Mouse (Mus musculus) midbrain, embryonic 11.5 days (tissue): ENCODE measurements at regions not wholly inside any gene's neighbourhood (a gene's known extent, or its start where the extent isn't known, plus 50 kb on each side); places are given as distances from the start of the nearest gene placed in this dataset.

Experiments
- ATAC-seq: fragments of 200-750 bp; cut with Nextera tagmentation; 2 replicates; pipeline ENCODE4 v1.8.0; 2017; ENCODE audit warnings: moderate TSS enrichment, moderate library complexity; ENCODE audit not compliant: low FRiP score
- DNase-seq: peaks from one replicate; pipeline ENCODE4 v3.0.0; 2015; ENCODE audit warnings: low spot score; ENCODE audit errors: missing footprints
- H3K27ac ChIP-seq: fragments of 300-500 bp; sonication (generic); 2 replicates; pipeline ENCODE4 v1.5.1; 2014; ENCODE audit warnings: low read depth, low read length
- H3K27me3 ChIP-seq: fragments of 300-500 bp; sonication (generic); 2 replicates; pipeline ENCODE4 v1.6.1; 2014; ENCODE audit warnings: mild to moderate bottlenecking, low read length, moderate library complexity, mixed read lengths; ENCODE audit not compliant: control insufficient read depth, insufficient read depth
- H3K36me3 ChIP-seq: fragments of 300-500 bp; sonication (generic); 2 replicates; pipeline ENCODE4 v1.6.1; 2014; ENCODE audit warnings: mild to moderate bottlenecking, low read length, moderate library complexity, mixed read lengths; ENCODE audit not compliant: control insufficient read depth, insufficient read depth
- H3K4me1 ChIP-seq: fragments of 300-500 bp; sonication (generic); 2 replicates; pipeline ENCODE4 v1.6.1; 2014; ENCODE audit warnings: low read length; ENCODE audit not compliant: control insufficient read depth, insufficient read depth
- H3K4me2 ChIP-seq: fragments of 300-500 bp; sonication (generic); 2 replicates; pipeline ENCODE4 v1.6.1; 2014; ENCODE audit warnings: mild to moderate bottlenecking, moderate library complexity
- H3K4me3 ChIP-seq: fragments of 300-500 bp; sonication (generic); 2 replicates; pipeline ENCODE4 v1.5.1; 2014; ENCODE audit warnings: low read depth, low read length
- H3K9ac ChIP-seq: fragments of 300-500 bp; sonication (generic); 2 replicates; pipeline ENCODE4 v1.6.1; 2014; ENCODE audit warnings: low read length
- H3K9me3 ChIP-seq: fragments of 300-500 bp; sonication (generic); 2 replicates; pipeline ENCODE4 v1.6.1; 2016; ENCODE audit warnings: low read length; ENCODE audit not compliant: control insufficient read depth
- WGBS: fragments of 180-500 bp; shearing (Covaris S2); extraction: QIAGEN DNeasy Blood & Tissue Kit; methylation state at CpG from one replicate; pipeline ENCODE4 v1.1.7; 2014; 5-methylcytosine and 5-hydroxymethylcytosine counted together

DNA sequence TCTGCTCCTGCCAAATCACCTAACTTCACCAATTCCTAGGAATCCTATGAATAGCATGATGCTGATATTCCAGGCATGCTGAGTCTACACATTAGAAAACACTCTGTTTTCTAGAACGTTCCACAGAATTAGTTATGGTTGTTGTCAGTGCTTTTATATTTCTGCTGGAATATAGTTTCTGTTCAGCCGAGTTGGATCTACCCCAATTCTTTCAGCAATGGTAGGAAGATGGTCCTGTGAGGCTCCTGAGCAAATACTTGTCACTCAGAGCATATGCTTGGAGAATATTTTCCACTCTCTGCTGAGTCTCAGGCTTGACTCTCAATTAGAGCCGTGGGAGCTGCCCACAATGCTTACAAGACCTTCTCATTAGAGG, 262.3 kb upstream of the Emcn start:
- 85% methylated on average over 3 of the region's 3 CpGs for WGBS
- Histone ChIP-seq H3K9ac (no peak overlapping the region), H3K27ac (no peak overlapping the region), H3K27me3 (no peaks in the 10 kb centered on the region), H3K36me3 (no peaks in the 10 kb centered on the region), H3K4me2 (no peak overlapping the region), H3K4me1 (no peaks in the 10 kb centered on the region), H3K4me3 (no peak overlapping the region), H3K9me3 (no peaks in the 10 kb centered on the region)
- DNase-seq (peak; percentile 59), ATAC-seq (no peak)

DNA sequence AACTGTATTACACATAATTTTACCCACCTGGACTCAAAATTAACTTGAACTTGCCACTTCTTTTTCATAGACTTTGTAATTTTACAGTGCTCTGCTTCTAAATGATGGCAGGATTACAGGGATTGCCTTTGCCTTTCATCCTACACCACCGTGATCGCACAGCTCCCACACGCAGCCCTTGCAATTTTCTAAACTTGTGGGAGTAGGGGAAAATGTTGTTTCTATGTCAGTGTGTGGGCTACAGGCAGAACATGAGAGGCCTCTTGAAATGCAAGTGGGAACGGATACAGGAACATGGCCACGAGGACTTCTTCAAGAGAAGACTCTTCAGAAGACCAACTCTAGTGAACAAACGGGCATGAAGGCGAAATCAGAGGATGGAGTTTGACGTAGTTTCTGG, 254.0 kb upstream of the Emcn start:
- no peak for ATAC-seq
- Histone ChIP-seq H3K9ac (no peak overlapping the region), H3K27me3 (no peaks in the 10 kb centered on the region), H3K4me2 (no peak overlapping the region), H3K27ac (no peak overlapping the region), H3K36me3 (no peaks in the 10 kb centered on the region), H3K4me3 (no peak overlapping the region), H3K9me3 (no peaks in the 10 kb centered on the region), H3K4me1 (no peaks in the 10 kb centered on the region)
- 87% methylated on average over 8 of the region's 8 CpGs for WGBS
- DNase-seq = no peak

DNA sequence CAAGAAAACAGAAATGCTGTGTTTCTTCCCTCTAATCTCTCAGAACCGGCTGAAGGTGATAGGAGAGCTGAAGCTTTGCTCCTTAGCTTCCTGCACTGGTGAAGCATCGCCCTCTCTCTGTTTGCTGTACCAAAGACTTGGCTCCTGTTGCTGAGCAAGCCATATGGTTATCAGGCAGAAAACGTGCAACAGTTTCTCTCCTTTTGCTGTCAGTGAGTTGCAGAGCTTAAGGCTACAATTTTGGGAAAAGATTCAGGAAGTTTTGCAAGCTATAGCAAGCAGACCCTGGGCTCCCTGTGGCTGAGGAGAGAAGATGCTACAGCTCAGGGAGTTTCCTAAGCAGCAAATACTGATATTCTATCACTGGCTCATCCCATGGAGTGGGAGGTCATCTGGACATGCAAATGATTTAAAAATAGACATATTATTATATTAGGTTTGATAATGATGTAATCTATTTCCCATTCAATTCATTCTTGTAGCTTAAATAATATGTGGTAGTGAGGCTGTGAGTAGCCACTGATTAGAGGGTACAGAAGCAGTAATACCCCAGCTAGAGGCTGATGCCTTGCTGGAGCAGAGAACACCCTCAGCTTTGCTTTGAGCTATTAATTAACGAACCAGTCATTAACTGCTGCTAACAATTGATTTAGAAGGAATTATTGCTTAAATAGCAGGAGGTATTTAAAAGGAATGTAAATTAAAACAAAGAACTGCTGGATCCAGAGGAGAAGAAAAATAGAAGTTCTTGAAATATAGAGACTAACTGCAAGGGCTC, 240.1 kb upstream of the Emcn start:
- no peak for DNase-seq
- Histone ChIP-seq H3K9me3 (no peaks in the 10 kb centered on the region), H3K36me3 (no peaks in the 10 kb centered on the region), H3K9ac (no peak overlapping the region), H3K4me2 (no peak overlapping the region), H3K27me3 (no peaks in the 10 kb centered on the region), H3K4me1 (no peaks in the 10 kb centered on the region), H3K4me3 (no peak overlapping the region), H3K27ac (no peak overlapping the region)
- no peak for ATAC-seq
- 71% methylated on average over 4 of the region's 4 CpGs for WGBS

DNA sequence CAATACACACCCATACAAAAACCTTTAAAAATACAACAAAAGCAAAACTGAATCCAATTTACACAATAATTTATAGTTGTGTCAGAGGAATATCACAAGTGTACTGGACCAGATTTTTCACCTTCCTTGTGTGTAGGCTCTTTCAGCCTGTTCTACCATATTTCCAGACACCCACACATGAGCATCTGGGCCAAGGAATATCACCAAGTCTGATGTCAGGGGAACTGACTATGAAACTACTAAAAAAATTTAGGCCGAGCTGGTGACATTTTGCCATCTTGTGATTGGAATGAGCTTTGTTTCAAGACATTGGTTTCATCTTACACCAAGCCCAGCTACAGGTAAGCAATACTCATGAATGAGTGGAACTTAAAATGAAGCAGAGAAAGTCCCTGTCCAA, 234.9 kb upstream of the Emcn start:
- ATAC-seq = no peak
- Histone ChIP-seq H3K36me3 (no peaks in the 10 kb centered on the region), H3K4me3 (no peak overlapping the region), H3K9me3 (no peaks in the 10 kb centered on the region), H3K27ac (no peak overlapping the region), H3K4me1 (no peaks in the 10 kb centered on the region), H3K4me2 (no peak overlapping the region), H3K27me3 (no peaks in the 10 kb centered on the region), H3K9ac (no peak overlapping the region)
- WGBS = 93% methylated on average over 1 of the region's 1 CpGs
- no peak for DNase-seq

DNA sequence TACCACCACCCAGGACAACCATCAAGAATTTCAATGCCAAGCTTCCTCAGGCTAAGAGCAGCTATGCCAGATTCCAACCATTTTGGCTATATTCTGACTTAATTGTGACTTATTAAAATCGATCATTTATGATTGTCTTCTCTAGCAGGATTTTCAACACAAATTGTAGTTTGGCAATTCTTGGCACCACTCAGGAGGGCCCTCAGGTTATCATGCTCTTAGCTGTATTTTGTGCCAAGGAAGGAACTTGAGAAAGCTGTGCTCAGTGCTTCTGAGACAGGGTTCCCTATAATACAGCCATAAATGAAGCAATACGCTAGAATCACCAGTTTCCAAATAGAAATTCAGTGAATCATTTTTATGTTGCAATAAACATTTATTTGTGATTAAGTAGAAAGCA, 232.7 kb upstream of the Emcn start:
- Histone ChIP-seq H3K36me3 (no peaks in the 10 kb centered on the region), H3K27me3 (no peaks in the 10 kb centered on the region), H3K4me2 (no peak overlapping the region), H3K4me3 (no peak overlapping the region), H3K9ac (no peak overlapping the region), H3K9me3 (no peaks in the 10 kb centered on the region), H3K27ac (no peak overlapping the region), H3K4me1 (no peaks in the 10 kb centered on the region)
- no peak for DNase-seq
- no peak for ATAC-seq
- 92% methylated on average over 2 of the region's 2 CpGs for WGBS

DNA sequence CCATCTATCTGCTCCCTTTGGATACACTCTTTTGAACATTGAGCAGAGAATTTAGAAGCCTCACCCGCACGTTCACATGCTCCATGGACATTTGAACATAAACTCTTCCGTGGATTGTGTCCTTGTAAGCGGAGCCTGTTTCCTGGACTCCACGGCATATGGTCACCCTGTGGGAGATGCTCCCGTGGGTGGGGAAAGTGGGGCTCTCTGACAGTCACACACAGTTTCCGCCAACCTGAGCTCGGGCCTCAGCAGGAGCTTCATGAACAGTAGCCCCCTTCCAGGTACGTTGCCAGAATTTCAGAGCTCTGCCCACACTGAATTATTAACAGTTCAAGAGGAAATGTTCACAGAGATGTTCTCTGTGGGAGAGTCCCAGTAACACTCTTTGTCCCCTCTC, 231.1 kb upstream of the Emcn start:
- DNase-seq (no peak), ATAC-seq (no peak)
- WGBS = 92% methylated on average over 9 of the region's 9 CpGs
- Histone ChIP-seq H3K9me3 (no peaks in the 10 kb centered on the region), H3K4me2 (no peak overlapping the region), H3K36me3 (no peaks in the 10 kb centered on the region), H3K27me3 (no peaks in the 10 kb centered on the region), H3K4me3 (no peak overlapping the region), H3K9ac (no peak overlapping the region), H3K27ac (no peak overlapping the region), H3K4me1 (no peaks in the 10 kb centered on the region)

DNA sequence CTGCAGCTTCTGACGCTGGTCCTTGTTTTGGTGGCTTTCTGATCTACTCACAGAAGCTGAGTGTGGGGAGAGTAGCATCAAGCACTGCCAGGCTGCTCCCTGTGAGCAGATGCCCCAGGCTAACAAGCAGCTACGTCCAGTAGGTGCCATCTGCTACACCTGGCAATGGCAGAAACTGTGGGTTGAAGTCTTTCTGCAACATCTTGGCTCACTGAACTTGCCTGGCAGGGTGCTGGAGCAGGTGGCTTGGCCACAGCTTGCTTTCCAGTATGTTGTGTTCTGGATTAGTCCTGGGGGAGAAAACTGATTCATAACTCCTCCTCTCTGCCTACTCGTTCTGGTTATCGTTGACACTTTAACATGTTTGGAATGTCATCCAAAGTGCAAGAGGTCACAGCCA, 230.4 kb upstream of the Emcn start:
- 82% methylated on average over 4 of the region's 4 CpGs for WGBS
- DNase-seq (no peak), ATAC-seq (no peak)

DNA sequence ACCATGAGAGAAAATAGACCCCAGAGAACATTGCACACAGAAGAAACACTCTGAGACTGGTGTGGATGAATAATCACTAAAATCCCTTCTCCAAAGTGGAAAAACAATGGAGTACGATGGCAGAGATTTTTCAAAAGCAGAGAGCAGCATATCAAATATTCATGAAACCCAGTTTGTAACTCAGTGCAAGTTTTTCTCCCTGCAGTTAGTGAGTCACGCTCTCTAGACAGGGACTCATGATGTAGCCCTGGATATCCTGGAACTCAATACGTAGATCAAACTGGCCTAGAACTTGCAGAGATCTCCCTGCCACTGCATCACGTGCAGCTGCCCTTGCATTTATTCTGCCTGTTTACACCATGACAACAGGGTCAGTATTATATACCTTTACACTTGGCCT, 210.9 kb upstream of the Emcn start:
- DNase-seq (no peak), ATAC-seq (no peak)
- H3K27ac ChIP-seq = no peak overlapping the region
- no peaks in the 10 kb centered on the region for H3K27me3 ChIP-seq
- H3K4me1 ChIP-seq = no peaks in the 10 kb centered on the region
- no peak overlapping the region for H3K4me2 ChIP-seq
- WGBS = 89% methylated on average over 4 of the region's 4 CpGs
- no peaks in the 10 kb centered on the region for H3K36me3 ChIP-seq
- no peaks in the 10 kb centered on the region for H3K9me3 ChIP-seq
- no peak overlapping the region for H3K9ac ChIP-seq
- no peak overlapping the region for H3K4me3 ChIP-seq

More for the DNA sequence above, 230.4 kb upstream of the Emcn start:
- no peak overlapping the region for H3K4me3 ChIP-seq
- H3K27ac ChIP-seq = no peak overlapping the region
- H3K27me3 ChIP-seq = no peaks in the 10 kb centered on the region
- H3K4me2 ChIP-seq = no peak overlapping the region
- H3K9me3 ChIP-seq = no peaks in the 10 kb centered on the region
- no peak overlapping the region for H3K9ac ChIP-seq
- H3K36me3 ChIP-seq = no peaks in the 10 kb centered on the region
- H3K4me1 ChIP-seq = no peaks in the 10 kb centered on the region

DNA sequence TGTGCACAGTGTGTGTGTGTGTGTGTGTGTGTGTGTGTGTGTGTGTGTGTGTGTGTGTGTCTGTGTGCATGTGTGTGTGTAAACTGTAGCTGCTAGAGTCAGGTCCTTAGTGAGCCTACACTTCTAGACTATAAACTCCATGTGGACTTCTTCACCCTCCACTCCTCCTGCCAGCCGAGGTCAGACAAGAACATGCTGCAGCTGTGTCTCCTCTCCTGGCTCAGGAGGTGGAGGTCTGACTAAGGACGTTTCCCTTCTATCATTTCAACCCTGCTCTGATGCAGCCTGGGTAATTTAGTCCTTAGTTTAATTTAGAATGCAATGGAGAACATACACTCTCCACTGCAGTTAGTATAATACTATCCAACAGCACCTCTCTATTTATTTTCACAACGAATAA, 198.8 kb upstream of the Emcn start:
- 74% methylated on average over 3 of the region's 3 CpGs for WGBS
- DNase-seq (no peak), ATAC-seq (no peak)
- no peaks in the 10 kb centered on the region for H3K4me1 ChIP-seq
- no peak overlapping the region for H3K9ac ChIP-seq
- no peaks in the 10 kb centered on the region for H3K9me3 ChIP-seq
- no peak overlapping the region for H3K4me2 ChIP-seq
- no peak overlapping the region for H3K27ac ChIP-seq
- no peaks in the 10 kb centered on the region for H3K27me3 ChIP-seq
- no peak overlapping the region for H3K4me3 ChIP-seq
- no peaks in the 10 kb centered on the region for H3K36me3 ChIP-seq
